Mouse (Mus musculus) inflammation-experienced regulatory T-cells, adult 6 months (primary cell): ENCODE data around the gene Fbln2. TPM values are rescaled to one million over a fixed set of nuclear protein-coding genes. Genes with fewer than 3 reads are reported as not detected.

Experiments
- ATAC-seq: one replicate; pipeline ENCODE4 v1.8.0; 2017
- polyA plus RNA-seq, 3 experiments: library from polyadenylated mRNA; unstranded; fragments of 100-300 nt; shearing (Covaris generic); gene quantifications; one replicate each; pipeline ENCODE4 v1.2.1; 2017

Fbln2 gene
- polyA plus RNA-seq, 3 experiments from 2014 or later = 0.22 to 1.2 TPM; not detected in 1

- ATAC-seq = no peak
Measured at GRCm38 (mm10) chr6:91231523-91231922, 19.3 kb downstream of the Fbln2 start.

- no peak for ATAC-seq
Measured at GRCm38 (mm10) chr6:91233011-91233410, 20.8 kb downstream of the Fbln2 start.

GRCm38 (mm10) chr6:91233424-91234015 is 21.3 kb downstream of the Fbln2 start:
- ATAC-seq = no peak

GRCm38 (mm10) chr6:91236006-91236405 is 23.8 kb downstream of the Fbln2 start:
- ATAC-seq = no peak

DNA sequence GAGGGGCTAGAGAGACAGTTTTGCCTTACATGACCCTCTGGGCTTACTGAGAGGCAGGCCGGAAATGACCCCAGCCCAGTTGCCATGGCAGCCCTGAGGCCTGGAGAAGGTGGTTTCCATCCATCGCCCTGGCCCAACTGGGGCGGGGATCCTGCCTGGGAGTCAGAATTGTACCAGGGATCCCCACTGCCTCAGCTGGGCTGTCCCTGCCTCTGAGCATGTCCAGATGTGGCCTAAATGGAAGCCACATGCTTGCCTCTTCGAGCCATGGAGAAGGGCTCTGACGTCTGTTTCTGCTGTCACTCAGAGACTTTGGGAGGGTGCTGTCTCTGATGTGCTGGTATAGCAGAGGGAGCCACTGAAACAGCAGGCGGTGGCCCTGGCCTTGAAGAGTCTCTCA is 24.2 kb downstream of the Fbln2 start:
- no peak for ATAC-seq

- no peak for ATAC-seq
Measured at GRCm38 (mm10) chr6:91237273-91237672, 25.0 kb downstream of the Fbln2 start.

DNA sequence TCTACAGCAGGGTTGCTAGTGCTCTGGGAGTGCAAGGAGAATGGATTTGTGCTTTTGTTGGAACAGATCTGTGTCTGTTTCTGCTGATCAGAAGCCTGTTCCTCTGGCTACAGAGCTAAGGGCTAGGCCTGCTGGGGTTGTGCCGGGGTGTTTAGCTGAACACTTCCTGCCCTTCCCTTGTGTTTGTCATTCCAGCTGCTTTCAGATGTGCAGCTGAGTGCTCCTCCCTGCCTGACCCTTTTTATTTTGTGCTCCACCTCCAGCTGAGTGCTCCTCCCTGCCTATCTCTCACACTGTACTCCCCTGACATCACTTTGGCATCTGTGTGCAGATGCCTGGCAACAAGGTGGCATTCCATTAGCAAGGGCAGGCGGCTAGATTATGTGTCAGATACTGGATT is 28.3 kb downstream of the Fbln2 start:
- ATAC-seq = no peak

GRCm38 (mm10) chr6:91240964-91241363 is 28.7 kb downstream of the Fbln2 start:
- no peak for ATAC-seq

GRCm38 (mm10) chr6:91243395-91243794 is 31.1 kb downstream of the Fbln2 start:
- no peak for ATAC-seq

DNA sequence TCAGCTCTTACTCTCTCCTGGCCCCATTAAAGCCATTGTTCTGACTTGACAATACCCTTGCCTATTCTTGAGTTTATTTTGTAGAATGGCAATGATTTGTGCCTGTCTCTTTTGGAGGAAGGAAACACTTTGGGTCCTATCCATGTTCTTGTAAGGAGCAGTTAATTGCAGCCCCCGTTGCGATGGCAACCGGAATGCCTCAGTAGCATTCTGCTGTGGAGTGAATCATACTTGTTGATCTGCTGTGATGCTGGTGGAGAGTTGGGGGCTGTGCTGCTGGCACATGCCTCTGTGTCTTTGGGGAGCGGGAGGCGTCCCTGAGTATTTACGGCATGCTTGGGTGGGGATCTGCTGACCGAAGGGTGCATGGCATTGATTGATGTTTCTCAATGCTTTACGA is 32.1 kb downstream of the Fbln2 start:
- ATAC-seq = no peak

GRCm38 (mm10) chr6:91245331-91245730 is 33.1 kb downstream of the Fbln2 start:
- ATAC-seq = no peak

- ATAC-seq = no peak
Measured at GRCm38 (mm10) chr6:91247343-91247742, 35.1 kb downstream of the Fbln2 start.

DNA sequence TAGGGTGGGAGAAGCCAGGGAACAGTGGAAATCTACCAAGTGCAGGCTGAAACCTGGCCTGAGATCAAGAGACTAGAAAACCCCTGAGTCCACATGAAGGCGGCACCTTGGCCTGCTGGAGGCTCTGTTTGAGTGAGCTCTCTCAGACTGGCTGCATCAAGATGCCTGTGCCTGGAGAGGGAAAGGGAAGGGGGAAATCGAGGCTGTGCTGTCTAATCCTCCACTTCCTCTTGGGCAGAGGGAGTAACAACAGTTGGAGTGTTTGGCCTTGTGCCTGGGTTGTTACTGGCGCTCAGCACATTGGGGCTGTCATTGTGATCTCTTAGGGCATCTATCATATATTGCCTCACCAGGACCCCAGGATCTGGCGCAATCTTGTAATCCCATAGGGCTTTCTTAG is 36.4 kb downstream of the Fbln2 start:
- no peak for ATAC-seq

GRCm38 (mm10) chr6:91249797-91250196 is 37.5 kb downstream of the Fbln2 start:
- ATAC-seq = no peak

- peak; percentile 35 for ATAC-seq
Measured at GRCm38 (mm10) chr6:91259440-91260120, 47.3 kb downstream of the Fbln2 start.

- no peak for ATAC-seq
Measured at GRCm38 (mm10) chr6:91260347-91260986, 48.2 kb downstream of the Fbln2 start.

- ATAC-seq = no peak
Measured at GRCm38 (mm10) chr6:91260987-91261367, 48.7 kb downstream of the Fbln2 start.

GRCm38 (mm10) chr6:91265616-91266015 is 53.4 kb downstream of the Fbln2 start:
- no peak for ATAC-seq

DNA sequence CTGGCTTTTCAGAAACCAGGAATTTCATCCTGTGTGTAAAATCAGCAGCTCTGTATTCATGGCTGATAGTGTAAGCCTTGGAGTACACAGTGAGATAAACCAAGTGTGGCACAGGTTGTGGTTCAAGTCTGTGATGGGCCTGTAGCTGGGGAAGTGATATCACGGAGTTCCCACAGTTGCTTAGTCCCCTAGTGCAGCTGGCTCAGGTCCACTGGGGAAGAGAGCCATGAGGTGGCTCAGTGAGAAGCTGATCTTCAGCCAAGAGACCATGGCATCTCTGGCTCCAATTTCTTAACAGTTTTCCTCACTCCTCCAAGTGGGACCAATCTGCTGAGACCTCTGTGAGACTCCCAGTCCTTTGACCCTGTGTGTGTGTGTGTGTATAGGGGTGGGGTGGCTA is 54.4 kb downstream of the Fbln2 start:
- ATAC-seq = no peak

DNA sequence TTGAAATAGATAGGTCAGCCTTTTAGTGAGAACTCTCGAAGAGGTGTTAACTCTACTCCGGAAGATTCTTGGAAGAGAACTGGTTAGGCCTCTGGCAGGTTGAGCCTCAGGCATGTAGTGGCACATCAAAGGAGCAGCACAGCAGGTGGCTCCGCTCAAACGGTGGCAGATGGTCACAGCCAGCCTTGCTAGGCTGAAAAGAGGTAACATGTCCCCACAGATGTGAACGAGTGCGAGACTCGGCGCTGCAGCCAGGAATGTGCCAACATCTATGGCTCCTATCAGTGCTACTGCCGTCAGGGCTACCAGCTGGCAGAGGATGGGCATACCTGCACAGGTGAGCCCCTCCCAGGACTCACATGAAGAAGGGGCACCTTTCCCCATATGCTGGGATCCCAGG is 56.1 kb downstream of the Fbln2 start:
- no peak for ATAC-seq

DNA sequence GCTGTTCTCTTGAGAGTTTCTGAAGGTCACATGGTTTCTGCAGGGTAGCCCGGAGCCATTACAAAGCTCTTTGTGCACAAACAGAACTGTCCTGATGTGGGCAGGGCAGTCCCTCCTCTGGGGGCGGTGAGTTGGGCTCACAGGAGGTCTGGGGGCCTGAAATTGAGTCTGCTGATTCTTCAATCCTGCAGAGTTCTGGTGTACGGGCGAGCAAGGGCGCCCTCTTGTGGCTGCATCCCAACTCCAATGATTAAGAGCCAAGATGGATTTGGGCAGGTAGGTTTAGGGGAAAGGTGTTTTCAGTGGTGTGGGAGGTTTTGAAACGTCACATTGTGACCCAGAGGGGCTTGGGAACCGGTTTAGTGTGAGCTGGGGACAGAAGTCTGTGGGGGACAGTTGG is 65.3 kb downstream of the Fbln2 start:
- no peak for ATAC-seq

DNA sequence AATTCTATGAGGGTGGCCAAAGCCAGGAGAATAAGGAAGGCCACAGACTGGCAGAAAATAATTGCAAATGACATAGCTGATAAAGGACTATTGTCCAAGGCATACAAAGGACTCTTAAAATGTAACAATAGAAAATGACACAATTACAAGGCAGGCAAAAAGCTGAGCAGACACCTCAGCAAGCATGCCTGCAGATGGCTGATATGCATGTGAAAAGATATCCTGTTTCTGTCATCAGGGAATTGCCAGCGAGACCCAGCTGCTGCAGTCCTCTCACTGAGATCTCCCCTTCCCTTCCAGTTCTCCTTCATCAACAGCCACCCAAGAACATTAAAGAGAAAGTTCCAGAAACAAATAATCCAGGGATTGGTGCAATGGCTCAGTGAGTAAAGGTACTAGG is 66.0 kb downstream of the Fbln2 start:
- ATAC-seq = no peak

DNA sequence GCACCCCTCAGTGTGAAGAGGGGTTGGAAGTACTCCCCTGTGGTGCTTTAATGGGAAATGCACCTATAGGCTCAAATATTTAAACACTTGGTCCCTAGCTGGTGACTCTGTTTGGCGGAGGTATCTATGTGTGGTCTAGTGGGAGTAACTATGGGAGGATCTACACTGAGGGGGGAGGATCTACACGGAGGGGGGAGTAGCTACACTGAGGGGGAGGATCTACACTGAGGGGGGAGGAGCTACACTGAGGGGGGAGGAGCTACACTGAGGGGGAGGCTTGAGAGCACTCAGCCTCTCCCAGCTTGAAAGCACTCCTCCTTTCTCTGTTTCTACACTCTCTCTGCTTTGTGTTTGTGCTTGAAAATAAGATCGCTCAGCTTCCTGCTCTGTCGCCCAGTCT is 67.2 kb downstream of the Fbln2 start:
- ATAC-seq = no peak

GRCm38 (mm10) chr6:91281206-91281605 is 69.0 kb downstream of the Fbln2 start:
- ATAC-seq = peak; percentile 43
